Mouse (Mus musculus): ENCODE data around the gene Nags. TPM values are rescaled to one million over a fixed set of nuclear protein-coding genes. Genes with fewer than 3 reads are reported as not detected.

The Nags gene
- total RNA-seq, 2 experiments from 2014 or later: not detected

Other genes with a start within 250 kb of the Nags start
- not detected for gene Sost, start 178.5 kb upstream of the Nags start, total RNA-seq (2021)
- not detected for gene Cfap97d1, start 161.2 kb upstream of the Nags start, total RNA-seq (2021)
- gene Dusp3, start 158.5 kb upstream of the Nags start, total RNA-seq (2021): 100 to 1,000 TPM; 126 to 167 TPM
- 10 to 100 TPM; 26.4 to 33.6 TPM for gene Mpp3, start 117.1 kb upstream of the Nags start, total RNA-seq (2021)
- 10 to 100 TPM; 17.6 to 18.2 TPM for gene Cd300lg, start 104.0 kb upstream of the Nags start, total RNA-seq (2021)
- gene Mpp2, start 57.0 kb upstream of the Nags start, total RNA-seq (2021): 1 to 10 TPM in 1 of 2 experiments, under 1 TPM in 1; 0.91 to 1.8 TPM
- not detected for gene Ppy, start 44.2 kb upstream of the Nags start, total RNA-seq (2021)
- not detected for gene Pyy, start 37.7 kb upstream of the Nags start, total RNA-seq (2021)
- 10 to 100 TPM; 10.1 to 11.4 TPM for gene Tmem101, start 10.9 kb downstream of the Nags start, total RNA-seq (2021)
- 10 to 100 TPM; 86.6 to 89.2 TPM for gene Lsm12, start 39.8 kb downstream of the Nags start, total RNA-seq (2021)
- 10 to 100 TPM; 45.6 TPM for gene G6pc3, start 44.1 kb downstream of the Nags start, total RNA-seq (2021)
- gene Hdac5, start 84.7 kb downstream of the Nags start, total RNA-seq (2021): 10 to 100 TPM; 62.2 to 78.7 TPM
- gene BC030867, start 103.4 kb downstream of the Nags start, total RNA-seq (2021): not detected
- 10 to 100 TPM; 76.7 to 88.7 TPM for gene Asb16, start 123.2 kb downstream of the Nags start, total RNA-seq (2021)
- 10 to 100 TPM; 12.7 to 13.5 TPM for gene Tmub2, start 139.4 kb downstream of the Nags start, total RNA-seq (2021)
- 10 to 100 TPM; 11.4 to 11.9 TPM for gene Atxn7l3, start 151.1 kb downstream of the Nags start, total RNA-seq (2021)
- gene Ubtf, start 174.2 kb downstream of the Nags start, total RNA-seq (2021): 10 to 100 TPM; 29.1 to 37.7 TPM
- under 1 TPM in 1 of 2 experiments, not detected in 1; 0.31 TPM for gene Slc4a1, start 220.7 kb downstream of the Nags start, total RNA-seq (2021)
- gene Rundc3a, start 247.9 kb downstream of the Nags start, total RNA-seq (2021): not detected

Measured in gastrocnemius, postnatal 36 days (tissue).